Comparison of ENCODE assay signal across 14 mouse cellular contexts in the genomic region with DNA sequence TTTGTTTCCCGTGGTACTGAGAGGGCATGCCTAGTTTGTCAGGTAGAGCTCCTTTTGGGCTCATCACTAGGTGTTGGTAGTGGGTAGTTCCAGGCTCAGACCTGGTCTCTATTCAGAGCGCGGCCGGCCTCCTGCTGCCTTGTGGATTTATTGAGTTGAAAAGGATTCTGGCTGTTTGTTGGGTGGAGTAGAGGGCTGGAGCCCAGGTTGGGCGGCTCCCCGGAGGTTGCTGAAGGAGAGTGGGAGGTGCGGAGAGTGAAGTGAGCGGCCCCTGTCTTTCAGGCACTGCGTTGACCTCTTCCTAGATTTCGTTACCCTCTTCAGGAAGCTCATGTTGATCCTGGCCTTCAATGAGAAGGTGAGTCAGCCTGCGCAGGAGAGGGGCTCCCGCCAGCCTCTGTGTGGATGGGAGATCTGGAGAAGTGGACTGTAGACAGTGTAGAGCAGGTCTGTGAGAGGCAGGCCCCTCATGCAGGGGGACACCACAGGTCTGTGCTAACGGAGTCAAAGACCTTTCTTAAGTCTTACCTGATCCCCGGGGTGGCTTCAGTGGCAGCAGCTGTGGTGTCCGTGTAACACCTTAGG.
"Had no signal": no experiment of that assay in that cellular context is flagged by ENCODE, and none has a peak within 500 bp of the region (broad histone marks: within the 10 kb centered on the region; RNA-seq: fewer than 3 reads in every experiment).

No protein-coding gene starts in this region.

- H3K9me3 ChIP-seq: kidney, embryonic 15.5 days; limb, embryonic 15.5 days; liver, embryonic 13.5 days; midbrain, embryonic 10.5 days; neural tube, embryonic 13.5 days; stomach, embryonic 15.5 days had no signal

- H3K4me1 ChIP-seq: neural tube, embryonic 13.5 days; stomach, embryonic 15.5 days had no signal

- H3K9ac ChIP-seq: kidney, embryonic 15.5 days; limb, embryonic 15.5 days; liver, embryonic 13.5 days; neural tube, embryonic 13.5 days; stomach, embryonic 15.5 days had no signal

- H3K27me3 ChIP-seq: kidney, embryonic 15.5 days; limb, embryonic 15.5 days; liver, embryonic 13.5 days; neural tube, embryonic 13.5 days; stomach, embryonic 15.5 days had no signal

- H3K4me3 ChIP-seq: kidney, embryonic 15.5 days; left cerebral cortex, adult 2 months; limb, embryonic 15.5 days; liver, embryonic 13.5 days; midbrain, embryonic 10.5 days; neural tube, embryonic 13.5 days; stomach, embryonic 15.5 days had no signal

- DNase-seq: kidney, adult 2 months; kidney, postnatal 14 days; liver, embryonic 13.5 days; lung, postnatal 4 days; midbrain, embryonic 14.5 days; retina, postnatal 1 day; right cerebral cortex, postnatal 4 days; thymus, postnatal 36 days had no signal

- H3K27ac ChIP-seq: kidney, embryonic 15.5 days; left cerebral cortex, adult 2 months; limb, embryonic 15.5 days; liver, embryonic 13.5 days; midbrain, embryonic 10.5 days; neural tube, embryonic 13.5 days; stomach, embryonic 15.5 days had no signal

- H3K4me2 ChIP-seq: kidney, embryonic 15.5 days; limb, embryonic 15.5 days; liver, embryonic 13.5 days; neural tube, embryonic 13.5 days; stomach, embryonic 15.5 days had no signal
